Mouse (Mus musculus): Measurements from ENCODE around the gene 0610012G03Rik. TPM values are rescaled to one million over a fixed set of nuclear protein-coding genes. Genes with fewer than 3 reads are reported as not detected.
"Not testable (repeated sequence)": the region's sequence is repeated elsewhere in the genome, so short reads cannot be mapped to it uniquely, and the experiment has no call there.

The 0610012G03Rik gene
- polyA plus RNA-seq, 1 experiment from 2014 or later: 129 TPM

GRCm38 (mm10) chr16:31947333-31947732 is 961 bp downstream of the 0610012G03Rik start:
- Histone ChIP-seq H3K4me1 (replicated peaks; ENCODE audit: control insufficient read depth, insufficient read depth, low read length) (peaks cover 25% of the 10 kb centered on the region), H3K36me3 (replicated peaks; ENCODE audit: control insufficient read depth, insufficient read depth) (peaks cover 18% of the 10 kb centered on the region), H3K27ac (no peak overlapping the region), H3K9me3 (ENCODE audit: control insufficient read depth, low read length) (no peaks in the 10 kb centered on the region), H3K4me2 (replicated peaks) (peak overlapping the region; percentile 84), H3K4me3 (replicated peaks; ENCODE audit: low read length) (peak overlapping the region; percentile 83), H3K27me3 (ENCODE audit: control insufficient read depth, insufficient read depth, low read length) (no peaks in the 10 kb centered on the region), H3K9ac (peak overlapping the region; percentile 85)
- no peak for DNase-seq (ENCODE audit: low spot score)
- ATAC-seq (ENCODE audit: low FRiP score): no peak
- WGBS: 45% methylated on average over 8 of the region's 8 CpGs

DNA sequence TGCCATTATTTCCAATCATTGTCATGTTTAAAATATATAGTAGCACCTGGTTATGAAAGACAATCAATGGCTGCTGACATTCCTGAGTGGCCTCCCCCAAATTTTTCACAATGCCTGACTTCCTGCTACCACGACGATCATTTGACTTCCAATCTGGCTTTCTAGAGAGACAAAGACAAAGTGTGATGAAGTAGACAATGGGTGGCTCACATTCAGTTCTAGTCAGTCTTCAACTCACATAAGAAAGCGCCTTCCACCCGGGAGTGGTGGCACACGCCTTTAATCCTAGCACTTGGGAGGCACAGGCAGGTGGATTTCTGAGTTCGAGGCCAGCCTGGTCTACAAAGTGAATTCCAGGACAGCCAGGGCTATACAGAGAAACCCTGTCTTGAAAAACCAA is 2.3 kb downstream of the 0610012G03Rik start:
- H3K4me1 ChIP-seq (replicated peaks; ENCODE audit: control insufficient read depth, insufficient read depth, low read length): peaks cover 25% of the 10 kb centered on the region
- H3K4me3 ChIP-seq (replicated peaks; ENCODE audit: low read length); DNase-seq (ENCODE audit: low spot score); H3K27me3 ChIP-seq (ENCODE audit: control insufficient read depth, insufficient read depth, low read length); ATAC-seq (ENCODE audit: low FRiP score); H3K36me3 ChIP-seq (replicated peaks; ENCODE audit: control insufficient read depth, insufficient read depth); H3K9ac ChIP-seq; H3K27ac ChIP-seq; H3K9me3 ChIP-seq (ENCODE audit: control insufficient read depth, low read length): not testable (repeated sequence)
- H3K4me2 ChIP-seq (replicated peaks): peak overlapping the region; percentile 84; the same call in 1 of the 2 replicates
- WGBS: 91% methylated on average over 6 of the region's 6 CpGs

DNA sequence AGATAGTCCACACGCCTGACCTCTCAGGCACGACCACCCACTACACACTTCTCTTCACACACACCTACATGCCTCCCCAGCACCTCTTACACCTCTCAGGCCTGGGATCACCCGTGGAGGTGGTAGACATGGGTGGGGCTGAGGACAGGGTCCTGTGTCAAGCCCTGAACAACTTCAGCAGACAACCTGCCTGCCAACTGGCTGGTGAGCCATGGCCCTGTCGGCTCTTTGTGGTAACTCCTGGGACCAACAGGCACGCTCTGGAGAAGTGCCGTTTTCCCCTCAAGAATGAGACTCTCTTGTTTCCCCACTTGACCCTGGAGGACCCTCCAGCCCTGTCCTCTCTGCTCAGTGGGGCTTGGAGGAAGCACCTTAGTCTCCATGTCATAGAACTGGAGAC is 2.9 kb downstream of the 0610012G03Rik start:
- ATAC-seq (ENCODE audit: low FRiP score) (no peak), DNase-seq (ENCODE audit: low spot score) (no peak)
- Histone ChIP-seq H3K4me2 (replicated peaks) (no peak overlapping the region), H3K9ac (no peak overlapping the region), H3K4me1 (replicated peaks; ENCODE audit: control insufficient read depth, insufficient read depth, low read length) (peaks cover 25% of the 10 kb centered on the region), H3K4me3 (replicated peaks; ENCODE audit: low read length) (no peak overlapping the region), H3K36me3 (replicated peaks; ENCODE audit: control insufficient read depth, insufficient read depth) (peaks cover 10% of the 10 kb centered on the region), H3K27me3 (ENCODE audit: control insufficient read depth, insufficient read depth, low read length) (no peaks in the 10 kb centered on the region), H3K27ac (no peak overlapping the region), H3K9me3 (ENCODE audit: control insufficient read depth, low read length) (no peaks in the 10 kb centered on the region)
- WGBS: 93% methylated on average over 6 of the region's 6 CpGs

DNA sequence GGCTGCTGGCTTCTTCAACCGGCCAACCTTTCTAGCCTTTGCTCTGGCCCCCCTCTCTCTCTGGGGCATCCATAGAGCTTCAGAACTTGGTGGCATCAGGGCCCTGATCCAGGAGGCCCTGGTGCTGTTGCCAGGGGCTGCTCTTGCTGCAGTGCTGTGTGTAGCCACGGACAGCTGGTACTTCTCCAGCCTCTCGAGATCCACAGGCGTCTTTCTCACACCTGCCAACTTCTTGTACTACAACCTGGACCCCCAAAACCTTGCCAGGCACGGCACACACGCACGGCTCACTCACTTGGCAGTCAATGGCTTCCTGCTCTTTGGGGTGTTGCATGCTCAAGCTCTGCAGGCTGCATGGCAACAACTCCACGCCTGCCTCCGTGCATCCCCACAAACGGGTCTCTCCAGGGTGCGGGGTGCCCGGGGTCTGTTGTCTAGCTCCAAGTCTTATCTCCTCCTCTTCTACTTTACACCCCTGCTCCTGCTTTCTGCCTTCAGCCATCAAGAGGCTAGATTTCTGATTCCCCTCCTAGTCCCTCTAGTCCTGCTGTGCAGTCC is 3.5 kb downstream of the 0610012G03Rik start:
- H3K9ac ChIP-seq: no peak overlapping the region
- no peak overlapping the region for H3K4me3 ChIP-seq (replicated peaks; ENCODE audit: low read length)
- H3K36me3 ChIP-seq (replicated peaks; ENCODE audit: control insufficient read depth, insufficient read depth): peaks cover 10% of the 10 kb centered on the region; the same call in 1 of the 2 replicates
- H3K9me3 ChIP-seq (ENCODE audit: control insufficient read depth, low read length): no peaks in the 10 kb centered on the region
- no peak for ATAC-seq (ENCODE audit: low FRiP score)
- no peaks in the 10 kb centered on the region for H3K27me3 ChIP-seq (ENCODE audit: control insufficient read depth, insufficient read depth, low read length)
- WGBS: 91% methylated on average over 12 of the region's 12 CpGs
- H3K27ac ChIP-seq: no peak overlapping the region
- no peak for DNase-seq (ENCODE audit: low spot score)
- H3K4me1 ChIP-seq (replicated peaks; ENCODE audit: control insufficient read depth, insufficient read depth, low read length): peaks cover 25% of the 10 kb centered on the region
- H3K4me2 ChIP-seq (replicated peaks): no peak overlapping the region

GRCm38 (mm10) chr16:31943980-31944379 is 4.3 kb downstream of the 0610012G03Rik start:
- no peak overlapping the region for H3K4me3 ChIP-seq (replicated peaks; ENCODE audit: low read length)
- H3K4me1 ChIP-seq (replicated peaks; ENCODE audit: control insufficient read depth, insufficient read depth, low read length): peaks cover 18% of the 10 kb centered on the region
- H3K27me3 ChIP-seq (ENCODE audit: control insufficient read depth, insufficient read depth, low read length): no peaks in the 10 kb centered on the region
- DNase-seq (ENCODE audit: low spot score) (peak; percentile 75), ATAC-seq (ENCODE audit: low FRiP score) (peak; percentile 29; the same call in 1 of the 2 replicates)
- H3K27ac ChIP-seq: no peak overlapping the region
- H3K9me3 ChIP-seq (ENCODE audit: control insufficient read depth, low read length): no peaks in the 10 kb centered on the region
- peaks cover 10% of the 10 kb centered on the region; the same call in 1 of the 2 replicates for H3K36me3 ChIP-seq (replicated peaks; ENCODE audit: control insufficient read depth, insufficient read depth)
- no peak overlapping the region for H3K9ac ChIP-seq
- H3K4me2 ChIP-seq (replicated peaks): no peak overlapping the region
- 6% methylated on average over 10 of the region's 10 CpGs for WGBS

- no peak for ATAC-seq (ENCODE audit: low FRiP score)
- peaks cover 10% of the 10 kb centered on the region; the same call in 1 of the 2 replicates for H3K36me3 ChIP-seq (replicated peaks; ENCODE audit: control insufficient read depth, insufficient read depth)
- 69% methylated on average over 2 of the region's 2 CpGs for WGBS
These were observed 7.7 kb downstream of the 0610012G03Rik start for GRCm38 (mm10) chr16:31940586-31940985.

DNA sequence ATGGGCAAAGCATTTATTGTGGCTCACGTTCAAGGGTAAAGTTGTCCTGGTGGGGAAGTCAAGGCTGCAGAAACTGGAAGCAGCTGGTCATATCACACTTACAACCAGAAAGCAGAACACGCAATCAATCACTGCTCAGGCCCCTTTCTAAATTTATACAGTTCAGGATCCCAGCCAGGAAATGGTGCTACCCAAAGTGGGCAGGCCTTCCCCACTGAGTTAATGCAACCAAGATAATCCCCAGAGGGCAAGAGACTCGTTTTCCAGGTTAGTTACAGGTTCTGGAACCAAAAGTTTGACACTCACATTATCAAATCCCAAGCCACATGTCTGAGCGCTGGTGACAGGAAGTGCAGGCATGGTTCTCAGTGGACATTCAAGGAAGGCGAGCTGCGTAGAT is 9.4 kb downstream of the 0610012G03Rik start:
- Histone ChIP-seq H3K4me2 (replicated peaks) (no peak overlapping the region), H3K4me3 (replicated peaks; ENCODE audit: low read length) (no peak overlapping the region), H3K36me3 (replicated peaks; ENCODE audit: control insufficient read depth, insufficient read depth) (no peaks in the 10 kb centered on the region), H3K9ac (no peak overlapping the region), H3K4me1 (replicated peaks; ENCODE audit: control insufficient read depth, insufficient read depth, low read length) (peaks cover 17% of the 10 kb centered on the region), H3K27me3 (ENCODE audit: control insufficient read depth, insufficient read depth, low read length) (no peaks in the 10 kb centered on the region), H3K9me3 (ENCODE audit: control insufficient read depth, low read length) (no peaks in the 10 kb centered on the region), H3K27ac (no peak overlapping the region)
- ATAC-seq (ENCODE audit: low FRiP score) (no peak), DNase-seq (ENCODE audit: low spot score) (no peak)
- WGBS: 73% methylated on average over 6 of the region's 6 CpGs

More at GRCm38 (mm10) chr16:31940586-31940985, 7.7 kb downstream of the 0610012G03Rik start:
- Histone ChIP-seq H3K9ac (no peak overlapping the region), H3K27ac (no peak overlapping the region), H3K9me3 (ENCODE audit: control insufficient read depth, low read length) (no peaks in the 10 kb centered on the region), H3K4me3 (replicated peaks; ENCODE audit: low read length) (no peak overlapping the region), H3K4me2 (replicated peaks) (no peak overlapping the region), H3K4me1 (replicated peaks; ENCODE audit: control insufficient read depth, insufficient read depth, low read length) (peaks cover under 1% of the 10 kb centered on the region), H3K27me3 (ENCODE audit: control insufficient read depth, insufficient read depth, low read length) (no peaks in the 10 kb centered on the region)
- DNase-seq (ENCODE audit: low spot score): no peak

- ATAC-seq (ENCODE audit: low FRiP score) (no peak), DNase-seq (ENCODE audit: low spot score) (no peak)
- Histone ChIP-seq H3K9me3 (ENCODE audit: control insufficient read depth, low read length) (no peaks in the 10 kb centered on the region), H3K27me3 (ENCODE audit: control insufficient read depth, insufficient read depth, low read length) (no peaks in the 10 kb centered on the region), H3K4me2 (replicated peaks) (no peak overlapping the region), H3K9ac (no peak overlapping the region), H3K4me1 (replicated peaks; ENCODE audit: control insufficient read depth, insufficient read depth, low read length) (peaks cover 24% of the 10 kb centered on the region), H3K4me3 (replicated peaks; ENCODE audit: low read length) (no peak overlapping the region), H3K36me3 (replicated peaks; ENCODE audit: control insufficient read depth, insufficient read depth) (no peaks in the 10 kb centered on the region), H3K27ac (no peak overlapping the region)
- WGBS: 79% methylated on average over 4 of the region's 4 CpGs
These were observed 11.7 kb downstream of the 0610012G03Rik start for GRCm38 (mm10) chr16:31936568-31936967.

GRCm38 (mm10) chr16:31935091-31935979 is 13.0 kb downstream of the 0610012G03Rik start:
- no peaks in the 10 kb centered on the region for H3K9me3 ChIP-seq (ENCODE audit: control insufficient read depth, low read length)
- WGBS: 4% methylated on average over 36 of the region's 36 CpGs
- H3K4me1 ChIP-seq (replicated peaks; ENCODE audit: control insufficient read depth, insufficient read depth, low read length): peaks cover 24% of the 10 kb centered on the region
- DNase-seq (ENCODE audit: low spot score) (peak; percentile 40), ATAC-seq (ENCODE audit: low FRiP score) (no peak)
- no peaks in the 10 kb centered on the region for H3K27me3 ChIP-seq (ENCODE audit: control insufficient read depth, insufficient read depth, low read length)
- H3K4me2 ChIP-seq (replicated peaks): peak overlapping the region; percentile 81
- no peaks in the 10 kb centered on the region for H3K36me3 ChIP-seq (replicated peaks; ENCODE audit: control insufficient read depth, insufficient read depth)
- H3K9ac ChIP-seq: peak overlapping the region; percentile 66
- no peak overlapping the region for H3K27ac ChIP-seq
- H3K4me3 ChIP-seq (replicated peaks; ENCODE audit: low read length): peak overlapping the region; percentile 34

Measured in hindbrain, embryonic 14.5 days (tissue).